Mouse (Mus musculus): ENCODE measurements at regions not wholly inside any gene's neighbourhood (a gene's known extent, or its start where the extent isn't known, plus 50 kb on each side); places are given as distances from the start of the nearest gene placed in this dataset.

GRCm38 (mm10) chr5:90088541-90088940 lies 135.3 kb downstream of the Cox18 start:
- Histone ChIP-seq H3K36me3 (ENCODE audit: control insufficient read depth, insufficient read depth, low read length) (no peaks in the 10 kb centered on the region), H3K9me3 (ENCODE audit: control insufficient read depth, low read length) (no peaks in the 10 kb centered on the region), H3K9ac (ENCODE audit: low read length) (no peak overlapping the region), H3K27ac (ENCODE audit: low read depth) (no peak overlapping the region), H3K4me1 (replicated peaks; ENCODE audit: control insufficient read depth, insufficient read depth, low read length) (no peaks in the 10 kb centered on the region), H3K4me3 (ENCODE audit: low read depth, low read length) (no peak overlapping the region), H3K4me2 (ENCODE audit: low read length) (no peak overlapping the region), H3K27me3 (replicated peaks; ENCODE audit: control insufficient read depth, insufficient read depth, low read length) (no peaks in the 10 kb centered on the region)
- 88% methylated on average over 7 of the region's 7 CpGs for WGBS
- DNase-seq (ENCODE audit: low spot score), result no peak
- no peak for ATAC-seq (replicated peaks; ENCODE audit: low FRiP score, low TSS enrichment, low read depth)

- H3K4me2 ChIP-seq (ENCODE audit: low read length), result no peak overlapping the region
- ATAC-seq (replicated peaks; ENCODE audit: low FRiP score, low TSS enrichment, low read depth), result no peak
- H3K4me1 ChIP-seq (replicated peaks; ENCODE audit: control insufficient read depth, insufficient read depth, low read length), result no peaks in the 10 kb centered on the region
- no peaks in the 10 kb centered on the region for H3K9me3 ChIP-seq (ENCODE audit: control insufficient read depth, low read length)
- WGBS, result 56% methylated on average over 6 of the region's 6 CpGs
- H3K4me3 ChIP-seq (ENCODE audit: low read depth, low read length), result no peak overlapping the region
- H3K36me3 ChIP-seq (ENCODE audit: control insufficient read depth, insufficient read depth, low read length), result no peaks in the 10 kb centered on the region
- no peak overlapping the region for H3K27ac ChIP-seq (ENCODE audit: low read depth)
- no peak overlapping the region for H3K9ac ChIP-seq (ENCODE audit: low read length)
- DNase-seq (ENCODE audit: low spot score), result no peak
- no peaks in the 10 kb centered on the region for H3K27me3 ChIP-seq (replicated peaks; ENCODE audit: control insufficient read depth, insufficient read depth, low read length)
Measured at GRCm38 (mm10) chr5:90086491-90086890, 137.3 kb downstream of the Cox18 start.

GRCm38 (mm10) chr5:90077025-90077536 lies 146.7 kb downstream of the Cox18 start:
- Histone ChIP-seq H3K27me3 (replicated peaks; ENCODE audit: control insufficient read depth, insufficient read depth, low read length) (no peaks in the 10 kb centered on the region), H3K36me3 (ENCODE audit: control insufficient read depth, insufficient read depth, low read length) (no peaks in the 10 kb centered on the region), H3K4me2 (ENCODE audit: low read length) (no peak overlapping the region), H3K9ac (ENCODE audit: low read length) (no peak overlapping the region), H3K4me1 (replicated peaks; ENCODE audit: control insufficient read depth, insufficient read depth, low read length) (no peaks in the 10 kb centered on the region), H3K27ac (ENCODE audit: low read depth) (no peak overlapping the region), H3K4me3 (ENCODE audit: low read depth, low read length) (no peak overlapping the region), H3K9me3 (ENCODE audit: control insufficient read depth, low read length) (no peaks in the 10 kb centered on the region)
- 92% methylated on average over 6 of the region's 6 CpGs for WGBS
- DNase-seq (ENCODE audit: low spot score) (no peak), ATAC-seq (replicated peaks; ENCODE audit: low FRiP score, low TSS enrichment, low read depth) (no peak)

- ATAC-seq (replicated peaks; ENCODE audit: low FRiP score, low TSS enrichment, low read depth), result no peak
- H3K36me3 ChIP-seq (ENCODE audit: control insufficient read depth, insufficient read depth, low read length), result no peaks in the 10 kb centered on the region
- H3K4me3 ChIP-seq (ENCODE audit: low read depth, low read length), result no peak overlapping the region
- no peaks in the 10 kb centered on the region for H3K27me3 ChIP-seq (replicated peaks; ENCODE audit: control insufficient read depth, insufficient read depth, low read length)
- no peaks in the 10 kb centered on the region for H3K9me3 ChIP-seq (ENCODE audit: control insufficient read depth, low read length)
- H3K4me1 ChIP-seq (replicated peaks; ENCODE audit: control insufficient read depth, insufficient read depth, low read length), result no peaks in the 10 kb centered on the region
- no peak overlapping the region for H3K4me2 ChIP-seq (ENCODE audit: low read length)
- no peak overlapping the region for H3K27ac ChIP-seq (ENCODE audit: low read depth)
- 88% methylated on average over 11 of the region's 11 CpGs for WGBS
- DNase-seq (ENCODE audit: low spot score), result no peak
- no peak overlapping the region for H3K9ac ChIP-seq (ENCODE audit: low read length)
Measured at GRCm38 (mm10) chr5:90075629-90076349, 148.0 kb downstream of the Cox18 start.

GRCm38 (mm10) chr5:90071806-90072205 lies 152.0 kb downstream of the Cox18 start:
- Histone ChIP-seq H3K27ac (ENCODE audit: low read depth) (no peak overlapping the region), H3K4me2 (ENCODE audit: low read length) (no peak overlapping the region), H3K4me3 (ENCODE audit: low read depth, low read length) (no peak overlapping the region), H3K27me3 (replicated peaks; ENCODE audit: control insufficient read depth, insufficient read depth, low read length) (no peaks in the 10 kb centered on the region), H3K9ac (ENCODE audit: low read length) (no peak overlapping the region), H3K4me1 (replicated peaks; ENCODE audit: control insufficient read depth, insufficient read depth, low read length) (no peaks in the 10 kb centered on the region), H3K36me3 (ENCODE audit: control insufficient read depth, insufficient read depth, low read length) (no peaks in the 10 kb centered on the region), H3K9me3 (ENCODE audit: control insufficient read depth, low read length) (no peaks in the 10 kb centered on the region)
- ATAC-seq (replicated peaks; ENCODE audit: low FRiP score, low TSS enrichment, low read depth), result no peak
- DNase-seq (ENCODE audit: low spot score), result no peak
- WGBS, result 87% methylated on average over 2 of the region's 2 CpGs

- ATAC-seq (replicated peaks; ENCODE audit: low FRiP score, low TSS enrichment, low read depth), result no peak
- Histone ChIP-seq H3K9me3 (ENCODE audit: control insufficient read depth, low read length) (no peaks in the 10 kb centered on the region), H3K4me1 (replicated peaks; ENCODE audit: control insufficient read depth, insufficient read depth, low read length) (no peaks in the 10 kb centered on the region), H3K36me3 (ENCODE audit: control insufficient read depth, insufficient read depth, low read length) (no peaks in the 10 kb centered on the region), H3K4me3 (ENCODE audit: low read depth, low read length) (no peak overlapping the region), H3K9ac (ENCODE audit: low read length) (no peak overlapping the region), H3K27ac (ENCODE audit: low read depth) (no peak overlapping the region), H3K27me3 (replicated peaks; ENCODE audit: control insufficient read depth, insufficient read depth, low read length) (no peaks in the 10 kb centered on the region), H3K4me2 (ENCODE audit: low read length) (no peak overlapping the region)
- DNase-seq (ENCODE audit: low spot score), result no peak
Measured at GRCm38 (mm10) chr5:90068601-90069000, 155.2 kb downstream of the Cox18 start.

- Histone ChIP-seq H3K36me3 (ENCODE audit: control insufficient read depth, insufficient read depth, low read length) (no peaks in the 10 kb centered on the region), H3K4me2 (ENCODE audit: low read length) (no peak overlapping the region), H3K9me3 (ENCODE audit: control insufficient read depth, low read length) (no peaks in the 10 kb centered on the region), H3K4me3 (ENCODE audit: low read depth, low read length) (no peak overlapping the region), H3K27me3 (replicated peaks; ENCODE audit: control insufficient read depth, insufficient read depth, low read length) (no peaks in the 10 kb centered on the region), H3K4me1 (replicated peaks; ENCODE audit: control insufficient read depth, insufficient read depth, low read length) (no peaks in the 10 kb centered on the region), H3K9ac (ENCODE audit: low read length) (no peak overlapping the region), H3K27ac (ENCODE audit: low read depth) (no peak overlapping the region)
- no peak for ATAC-seq (replicated peaks; ENCODE audit: low FRiP score, low TSS enrichment, low read depth)
- no peak for DNase-seq (ENCODE audit: low spot score)
- WGBS, result 56% methylated on average over 7 of the region's 7 CpGs
Measured at GRCm38 (mm10) chr5:90067817-90068216, 156.0 kb downstream of the Cox18 start.

- no peak for ATAC-seq (replicated peaks; ENCODE audit: low FRiP score, low TSS enrichment, low read depth)
- 67% methylated on average over 6 of the region's 6 CpGs for WGBS
Measured at GRCm38 (mm10) chr5:90065884-90066615, 157.8 kb downstream of the Cox18 start.

GRCm38 (mm10) chr5:90055686-90056085 lies 168.1 kb downstream of the Cox18 start:
- Histone ChIP-seq H3K4me2 (ENCODE audit: low read length) (no peak overlapping the region), H3K27me3 (replicated peaks; ENCODE audit: control insufficient read depth, insufficient read depth, low read length) (no peaks in the 10 kb centered on the region), H3K36me3 (ENCODE audit: control insufficient read depth, insufficient read depth, low read length) (no peaks in the 10 kb centered on the region), H3K9me3 (ENCODE audit: control insufficient read depth, low read length) (no peaks in the 10 kb centered on the region), H3K9ac (ENCODE audit: low read length) (no peak overlapping the region), H3K4me3 (ENCODE audit: low read depth, low read length) (no peak overlapping the region), H3K4me1 (replicated peaks; ENCODE audit: control insufficient read depth, insufficient read depth, low read length) (no peaks in the 10 kb centered on the region), H3K27ac (ENCODE audit: low read depth) (no peak overlapping the region)
- ATAC-seq (replicated peaks; ENCODE audit: low FRiP score, low TSS enrichment, low read depth) (no peak), DNase-seq (ENCODE audit: low spot score) (no peak)
- WGBS, result 70% methylated on average over 2 of the region's 2 CpGs

More at GRCm38 (mm10) chr5:90065884-90066615, 157.8 kb downstream of the Cox18 start:
- Histone ChIP-seq H3K9me3 (ENCODE audit: control insufficient read depth, low read length) (no peaks in the 10 kb centered on the region), H3K36me3 (ENCODE audit: control insufficient read depth, insufficient read depth, low read length) (no peaks in the 10 kb centered on the region), H3K4me1 (replicated peaks; ENCODE audit: control insufficient read depth, insufficient read depth, low read length) (no peaks in the 10 kb centered on the region), H3K4me2 (ENCODE audit: low read length) (no peak overlapping the region), H3K4me3 (ENCODE audit: low read depth, low read length) (no peak overlapping the region), H3K9ac (ENCODE audit: low read length) (no peak overlapping the region), H3K27ac (ENCODE audit: low read depth) (no peak overlapping the region), H3K27me3 (replicated peaks; ENCODE audit: control insufficient read depth, insufficient read depth, low read length) (no peaks in the 10 kb centered on the region)
- DNase-seq (ENCODE audit: low spot score), result no peak

Data from intestine, embryonic 14.5 days (tissue).